Mouse (Mus musculus): Measurements from ENCODE around the gene Syt16.

GRCm38 (mm10) chr12:74092546-74092945, 95.1 kb downstream of the Syt16 start:
- TF ChIP-seq CTCF (IDR thresholded peaks at IDR 0.05; ENCODE audit: low read depth) (no peak), EP300 (IDR thresholded peaks at IDR 0.05; ENCODE audit: low read depth) (no peak)

All from liver, postnatal 0 days (tissue).